Mouse (Mus musculus) megakaryocyte, embryonic 14.5 days (primary cell): ENCODE measurements around the gene Tmem184b.

Source experiments
- FLI1 ChIP-seq: IDR thresholded peaks from 2 replicates; pipeline ENCODE4 v1.6.1; 2012; ENCODE audit warnings: low read length, inconsistent platforms, mixed read lengths
- GATA1 ChIP-seq: IDR thresholded peaks from 3 replicates; pipeline ENCODE4 v1.6.1; 2012; ENCODE audit warnings: mixed read lengths, low read length, inconsistent platforms, borderline replicate concordance

- TF ChIP-seq GATA1 (no peak), FLI1 (no peak)
Measured at GRCm38 (mm10) chr15:79352479-79352878, 50.9 kb downstream of the Tmem184b start.
